Mouse (Mus musculus) kidney, postnatal 0 days (tissue): ENCODE data around the gene Asb8. TPM values are rescaled to one million over a fixed set of nuclear protein-coding genes. Genes with fewer than 3 reads are reported as not detected.

Experiments used
- ATAC-seq: fragments of 200-750 bp; cut with Nextera tagmentation; replicated peaks from 2 replicates; pipeline ENCODE4 v1.8.0; 2017; ENCODE audit warnings: low read depth, moderate number of reproducible peaks, moderate TSS enrichment, moderate library complexity; ENCODE audit not compliant: low FRiP score
- DNase-seq: peaks from one replicate; pipeline ENCODE4 v3.0.0-alpha.2; 2016; ENCODE audit warnings: low spot score
- H3K27ac ChIP-seq: fragments of 300-500 bp; sonication (generic); 2 replicates; pipeline ENCODE4 v1.5.1; 2014; ENCODE audit warnings: mild to moderate bottlenecking
- H3K27me3 ChIP-seq: fragments of 300-500 bp; sonication (generic); 2 replicates; pipeline ENCODE4 v1.6.1; 2014; ENCODE audit warnings: low read length, mixed read lengths; ENCODE audit not compliant: insufficient read depth
- H3K36me3 ChIP-seq: fragments of 300-500 bp; sonication (generic); 2 replicates; pipeline ENCODE4 v1.6.1; 2014; ENCODE audit warnings: low read length, mixed read lengths; ENCODE audit not compliant: insufficient read depth
- H3K4me1 ChIP-seq: fragments of 300-500 bp; sonication (generic); replicated peaks from 2 replicates; pipeline ENCODE4 v1.6.1; 2014; ENCODE audit warnings: antibody characterized with exemption, low read length, mixed read lengths; ENCODE audit not compliant: insufficient read depth
- H3K4me2 ChIP-seq: fragments of 300-500 bp; sonication (generic); 2 replicates; pipeline ENCODE4 v1.6.1; 2014; ENCODE audit warnings: mild to moderate bottlenecking, low read length, moderate library complexity, mixed read lengths
- H3K4me3 ChIP-seq: fragments of 300-500 bp; sonication (generic); replicated peaks from 2 replicates; pipeline ENCODE4 v1.5.1; 2014; ENCODE audit warnings: low read depth, low read length
- H3K9ac ChIP-seq: fragments of 300-500 bp; sonication (generic); 2 replicates; pipeline ENCODE4 v1.6.1; 2014; ENCODE audit warnings: low read depth, low read length
- H3K9me3 ChIP-seq: fragments of 300-500 bp; sonication (generic); replicated peaks from 2 replicates; pipeline ENCODE4 v1.6.1; 2016; ENCODE audit warnings: low read length, inconsistent platforms, mixed read lengths
- CTCF ChIP-seq: IDR thresholded peaks from 2 replicates; pipeline ENCODE4 v1.5.1; 2016; ENCODE audit warnings: antibody characterized with exemption, low read depth, mild to moderate bottlenecking, moderate library complexity
- WGBS: fragments of 180-500 bp; shearing (Covaris S2); extraction: QIAGEN DNeasy Blood & Tissue Kit; methylation state at CpG from one replicate; pipeline ENCODE4 v1.1.7; 2014; 5-methylcytosine and 5-hydroxymethylcytosine counted together
- polyA plus RNA-seq: library from polyadenylated mRNA; unstranded; fragments of >200 nt; fragmentation: Nextera tagmentation; extraction: Ambion mirVana; gene quantifications from 2 replicates; pipeline ENCODE4 v1.2.1, GENCODE M21; 2015

The Asb8 gene
- 49.5 and 52.5 TPM in 2 replicates for polyA plus RNA-seq

DNA sequence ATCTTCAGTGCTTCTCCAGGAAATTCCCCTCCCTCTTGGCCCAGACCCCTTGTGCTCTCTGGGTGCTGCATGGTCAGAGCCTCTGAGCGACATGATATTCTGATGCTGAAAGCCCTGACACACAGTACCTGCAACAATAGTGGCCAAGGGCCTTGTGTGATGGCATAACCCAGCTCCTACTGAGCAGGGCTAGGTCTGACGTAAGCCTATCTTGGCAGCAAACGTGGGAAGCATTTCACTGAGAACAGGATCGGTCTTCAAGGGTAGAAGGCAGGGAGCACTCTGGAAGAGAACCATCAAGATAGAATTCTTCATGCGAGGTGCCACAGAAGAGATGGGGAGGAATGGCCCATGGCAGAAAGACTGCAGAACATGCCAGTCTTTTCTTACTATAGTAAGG is at the start of gene Asb8:
Gene Asb8 (minus strand): TSS at position 101 of the 400 bp plus-strand sequence.
- no peak for ATAC-seq
- H3K27me3 ChIP-seq = peaks cover 29% of the 10 kb centered on the region

DNA sequence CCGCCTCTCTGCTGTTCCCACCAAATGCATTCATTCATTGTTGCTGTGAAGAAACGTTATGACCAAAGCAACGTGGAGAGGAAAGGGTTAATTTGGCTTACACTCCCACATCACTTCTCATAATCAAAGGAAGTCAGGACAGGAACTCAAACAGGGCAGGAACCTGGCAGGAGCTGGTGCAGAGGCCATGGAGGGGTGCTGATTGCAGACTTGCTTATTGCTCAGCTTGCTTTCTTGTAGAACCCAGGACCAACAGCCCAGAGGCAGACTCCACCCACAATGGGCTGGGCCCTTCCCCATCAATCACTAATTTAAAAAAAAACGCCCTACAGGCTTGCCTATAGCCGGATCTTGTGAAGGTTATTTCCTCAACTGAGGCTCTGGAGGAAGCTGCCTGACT is 48.7 kb upstream of the Asb8 start:
- no peaks in the 10 kb centered on the region for H3K4me1 ChIP-seq
- WGBS = 64% methylated on average over 5 of the region's 5 CpGs
- no peak for ATAC-seq
- no peaks in the 10 kb centered on the region for H3K27me3 ChIP-seq
- TF ChIP-seq CTCF = no peak
- no peak overlapping the region for H3K9ac ChIP-seq
- no peak overlapping the region for H3K4me3 ChIP-seq
- H3K36me3 ChIP-seq = no peaks in the 10 kb centered on the region
- no peak overlapping the region for H3K27ac ChIP-seq
- no peaks in the 10 kb centered on the region for H3K9me3 ChIP-seq
- DNase-seq = no peak
- no peak overlapping the region for H3K4me2 ChIP-seq

More for the DNA sequence above, at the start of gene Asb8:
- WGBS = 84% methylated on average over 5 of the region's 5 CpGs
- Histone ChIP-seq H3K27ac (no peak within 1 kb of the TSS), H3K9me3 (no peaks in the 10 kb centered on the region), H3K36me3 (no peaks in the 10 kb centered on the region), H3K9ac (no peak within 1 kb of the TSS), H3K4me3 (no peak within 1 kb of the TSS), H3K4me2 (no peak within 1 kb of the TSS), H3K4me1 (0 out of 2 replicates have a peak, but pooled peaks cover 6% of the 10 kb centered on the region)
- no peak for TF ChIP-seq CTCF
- no peak for DNase-seq

DNA sequence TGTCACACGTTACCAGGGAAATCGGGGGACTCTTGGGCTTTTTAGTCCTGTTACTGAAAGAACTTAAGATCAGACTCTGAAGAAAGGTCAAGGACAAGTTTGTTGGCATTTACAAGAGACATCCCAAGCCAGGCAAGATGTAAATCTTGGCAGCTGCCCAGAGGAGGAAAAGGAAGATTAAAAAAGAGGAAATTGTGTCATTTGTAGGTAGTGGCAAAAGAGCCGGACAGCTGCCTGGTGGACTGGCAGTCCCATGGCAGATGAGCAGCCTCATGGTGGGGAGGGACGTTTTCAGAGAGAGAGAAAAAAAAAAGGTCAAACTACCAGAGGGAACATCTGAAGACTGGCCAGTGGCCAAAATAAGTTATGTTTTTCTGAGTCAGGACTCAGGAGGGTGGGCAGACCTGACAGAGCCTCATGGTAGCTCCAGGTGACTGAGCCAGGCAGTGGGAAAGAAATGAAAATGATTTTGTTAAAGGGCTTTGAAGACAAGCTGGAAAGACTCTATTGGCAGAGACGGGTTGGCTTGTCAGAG is 48.0 kb upstream of the Asb8 start:
- no peaks in the 10 kb centered on the region for H3K4me1 ChIP-seq
- peak; percentile 3 for DNase-seq
- no peak for ATAC-seq
- no peaks in the 10 kb centered on the region for H3K36me3 ChIP-seq
- no peak overlapping the region for H3K9ac ChIP-seq
- WGBS = 62% methylated on average over 5 of the region's 5 CpGs
- no peaks in the 10 kb centered on the region for H3K9me3 ChIP-seq
- no peak for TF ChIP-seq CTCF
- no peak overlapping the region; the same call in 1 of the 2 replicates for H3K27ac ChIP-seq
- no peak overlapping the region for H3K4me2 ChIP-seq
- H3K27me3 ChIP-seq = no peaks in the 10 kb centered on the region
- no peak overlapping the region for H3K4me3 ChIP-seq

DNA sequence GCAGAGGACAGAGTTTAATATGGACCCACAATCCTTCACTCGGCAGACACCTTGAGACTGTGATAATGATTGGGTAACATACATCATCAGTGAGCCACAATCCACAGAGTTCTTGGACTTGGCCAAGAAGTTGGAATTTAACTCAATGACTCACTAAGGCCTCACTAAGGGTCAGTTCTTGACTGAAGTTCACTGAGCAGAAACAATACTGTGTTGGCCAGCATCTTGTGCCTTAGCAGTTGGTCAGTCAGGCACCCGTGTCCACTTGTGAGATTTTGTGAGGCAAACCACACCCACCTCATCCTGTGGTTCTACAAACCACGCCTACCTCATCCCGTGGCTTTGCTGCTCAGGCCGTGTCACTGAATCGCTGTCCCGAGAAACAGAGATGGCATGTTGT is 44.3 kb upstream of the Asb8 start:
- Histone ChIP-seq H3K4me3 (no peak overlapping the region), H3K27ac (no peak overlapping the region), H3K4me2 (no peak overlapping the region), H3K9ac (no peak overlapping the region), H3K27me3 (no peaks in the 10 kb centered on the region), H3K4me1 (no peaks in the 10 kb centered on the region), H3K36me3 (no peaks in the 10 kb centered on the region), H3K9me3 (no peaks in the 10 kb centered on the region)
- TF ChIP-seq CTCF = no peak
- WGBS = 64% methylated on average over 7 of the region's 7 CpGs
- DNase-seq (peak; percentile 14), ATAC-seq (peak; percentile 93)

DNA sequence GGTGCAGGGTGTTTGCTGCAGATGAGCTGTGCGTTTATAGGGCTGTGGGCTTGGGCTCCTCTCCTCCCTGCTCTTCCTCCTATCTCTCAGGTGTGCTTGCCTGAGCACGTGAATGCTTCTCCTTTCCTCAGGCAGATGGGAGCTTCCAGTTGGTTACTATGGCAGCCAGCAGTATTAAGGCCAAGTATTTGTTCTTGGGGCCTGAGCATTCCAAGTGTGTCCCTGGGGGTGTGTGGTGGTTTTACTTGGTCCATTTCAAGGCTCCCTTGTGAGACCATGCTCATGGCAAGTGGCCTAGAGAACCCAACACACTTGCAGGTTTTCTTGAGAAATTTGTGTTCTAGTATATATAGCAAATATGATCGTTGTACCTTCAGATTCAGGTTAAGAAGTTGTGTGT is 30.0 kb upstream of the Asb8 start, which contains the start of gene Olfr288:
Gene Olfr288 (minus strand): TSS at position 101 of the 400 bp plus-strand sequence.
- Histone ChIP-seq H3K9ac (no peak within 1 kb of the TSS), H3K4me2 (no peak within 1 kb of the TSS), H3K27me3 (no peaks in the 10 kb centered on the region), H3K36me3 (no peaks in the 10 kb centered on the region), H3K27ac (no peak within 1 kb of the TSS), H3K4me3 (no peak within 1 kb of the TSS), H3K4me1 (no peaks in the 10 kb centered on the region), H3K9me3 (no peaks in the 10 kb centered on the region)
- no peak for TF ChIP-seq CTCF
- WGBS = 70% methylated on average over 3 of the region's 3 CpGs
- DNase-seq = no peak
- no peak for ATAC-seq

DNA sequence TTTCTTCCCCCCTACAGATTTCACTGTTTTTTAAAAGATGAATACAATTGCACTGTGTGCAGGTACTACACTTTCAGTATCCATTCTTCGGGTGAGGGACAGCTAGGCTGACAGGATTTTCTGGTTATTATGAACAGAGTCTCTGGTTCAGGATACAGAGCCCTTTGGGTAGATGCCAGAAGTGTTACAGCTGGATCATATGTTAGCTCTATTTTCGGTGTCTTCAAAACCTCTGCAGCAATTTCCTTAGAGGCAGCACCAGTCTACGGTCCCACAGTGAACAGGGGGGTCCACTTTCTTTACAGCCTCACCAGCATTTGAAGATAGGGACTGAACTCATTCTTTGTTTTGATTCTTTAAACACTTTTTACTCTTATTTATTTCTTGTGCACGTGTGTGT is 19.0 kb upstream of the Asb8 start:
- H3K27ac ChIP-seq = no peak overlapping the region
- H3K9me3 ChIP-seq = no peaks in the 10 kb centered on the region
- H3K27me3 ChIP-seq = no peaks in the 10 kb centered on the region
- peaks cover 3% of the 10 kb centered on the region; the same call in 1 of the 2 replicates for H3K4me1 ChIP-seq
- 57% methylated on average over 4 of the region's 4 CpGs for WGBS
- H3K9ac ChIP-seq = no peak overlapping the region
- no peak for ATAC-seq
- DNase-seq = no peak
- no peak overlapping the region for H3K4me3 ChIP-seq
- no peaks in the 10 kb centered on the region for H3K36me3 ChIP-seq
- H3K4me2 ChIP-seq = no peak overlapping the region
- TF ChIP-seq CTCF = no peak
